Mouse (Mus musculus) urinary bladder, adult 18-20 months (tissue): ENCODE results near the gene Ccdc126.

Experiments used
- DNase-seq, 2 experiments: peaks; one replicate each; pipeline ENCODE4 v3.0.0; 2022; ENCODE audit warnings: low spot score in 2 of 2, mixed read lengths in 2 of 2

The Ccdc126 gene

GRCm38 (mm10) chr6:49343737-49344469 is 24.8 kb downstream of the Ccdc126 start:
- DNase-seq: no peak

- DNase-seq: no peak
These were observed 30.8 kb downstream of the Ccdc126 start for GRCm38 (mm10) chr6:49349826-49350225.

- DNase-seq: no peak
These were observed 35.5 kb downstream of the Ccdc126 start for GRCm38 (mm10) chr6:49354613-49355012.

- no peak for DNase-seq
These were observed 36.1 kb downstream of the Ccdc126 start for GRCm38 (mm10) chr6:49355171-49355570.

- no peak for DNase-seq
These were observed 41.3 kb downstream of the Ccdc126 start for GRCm38 (mm10) chr6:49360420-49360819.

- DNase-seq: peak; percentile 85 to 91
These were observed 48.3 kb downstream of the Ccdc126 start, which contains the start of gene Fam221a for GRCm38 (mm10) chr6:49367159-49368054. Gene Fam221a, plus strand, starts transcription at chr6:49367739.

- DNase-seq: no peak
These were observed 49.1 kb downstream of the Ccdc126 start for GRCm38 (mm10) chr6:49368212-49368611.

GRCm38 (mm10) chr6:49372705-49373104 is 53.6 kb downstream of the Ccdc126 start:
- DNase-seq: no peak

- DNase-seq: no peak
These were observed 54.9 kb downstream of the Ccdc126 start for GRCm38 (mm10) chr6:49373943-49374342.

- DNase-seq: peak; percentile 27 to 37
These were observed 59.3 kb downstream of the Ccdc126 start for GRCm38 (mm10) chr6:49378328-49378727.
